Mouse (Mus musculus) layer of hippocampus, adult 9-11 months (tissue): ENCODE measurements around the gene Asl.

Experiments
- DNase-seq: peaks from one replicate; pipeline ENCODE4 v3.0.0; 2022

Asl gene

GRCm38 (mm10) chr5:130029142-130029897, at the start of gene Asl, which contains the start of gene Crcp:
Asl (minus strand) TSS chr5:130029247.
Crcp (plus strand) TSS chr5:130029290.
- peak; percentile 84 for DNase-seq

- no peak for DNase-seq
Measured at GRCm38 (mm10) chr5:130078834-130079156, 49.7 kb upstream of the Asl start.

GRCm38 (mm10) chr5:130078096-130078833, 49.2 kb upstream of the Asl start:
- no peak for DNase-seq

GRCm38 (mm10) chr5:130076396-130076795, 47.3 kb upstream of the Asl start:
- DNase-seq = no peak

DNA sequence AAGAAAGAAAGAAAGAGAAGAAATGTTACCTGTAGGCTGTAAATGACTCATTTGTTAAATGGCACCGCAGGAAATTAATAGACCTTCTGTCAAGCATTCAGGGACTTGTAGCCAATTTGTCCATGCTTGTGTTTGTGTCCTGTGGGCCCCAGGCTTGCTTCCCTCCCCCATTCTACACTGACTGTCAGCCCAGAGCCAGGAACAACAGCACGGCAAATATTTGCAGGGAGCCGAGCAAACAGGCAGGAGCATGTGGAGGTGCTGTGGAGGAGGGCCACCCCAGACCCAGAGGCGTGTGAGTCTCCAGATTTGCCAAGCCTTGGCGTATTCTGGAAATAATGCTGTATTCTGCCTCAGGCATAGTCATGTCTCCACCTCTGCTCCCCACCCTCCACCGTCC, 45.4 kb upstream of the Asl start:
- DNase-seq = no peak

DNA sequence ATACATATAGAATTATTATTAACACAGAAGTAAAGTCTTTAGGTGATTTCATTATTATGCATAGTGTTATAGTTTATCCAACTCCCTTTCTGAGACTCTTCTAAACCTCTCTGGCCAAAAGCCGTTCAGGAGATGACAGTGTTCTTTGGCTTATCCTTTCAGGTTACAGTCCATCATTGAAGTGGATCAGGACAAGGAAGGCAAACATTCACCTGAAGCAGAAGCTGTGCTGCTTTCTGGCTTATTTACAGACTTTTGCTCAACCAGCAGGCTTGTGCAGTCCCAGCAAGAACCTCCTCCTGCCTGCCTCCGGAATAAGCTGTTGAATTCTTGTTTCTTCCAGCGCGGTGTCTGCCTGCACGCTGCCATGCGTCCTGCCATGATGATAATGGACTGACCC, 44.0 kb upstream of the Asl start, which contains the start of gene Tpst1:
Gene Tpst1, plus strand, starts transcription at position 301 of the 400 bp plus-strand sequence.
- no peak for DNase-seq

DNA sequence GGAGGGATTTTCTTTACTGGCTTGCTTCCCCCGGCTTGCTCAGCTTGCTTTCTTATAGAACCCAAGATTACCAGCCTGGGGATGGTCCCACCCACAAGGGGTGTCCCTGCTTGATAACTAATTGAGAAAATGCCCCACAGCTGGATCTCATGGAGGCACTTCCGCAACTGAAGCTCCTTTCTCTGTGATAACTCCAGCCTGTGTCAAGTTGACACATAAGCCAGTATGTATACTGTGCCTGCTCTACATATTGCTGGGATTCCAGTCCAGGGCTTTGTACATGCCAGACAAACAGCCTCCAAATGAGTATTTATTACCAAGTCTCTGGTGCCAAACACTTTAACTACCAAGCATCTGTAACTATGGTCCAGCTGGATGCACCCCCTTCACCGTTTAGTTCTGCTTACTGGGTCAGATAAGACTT, 38.8 kb upstream of the Asl start:
- DNase-seq = no peak

GRCm38 (mm10) chr5:130065579-130065978, 36.5 kb upstream of the Asl start:
- DNase-seq = no peak

DNA sequence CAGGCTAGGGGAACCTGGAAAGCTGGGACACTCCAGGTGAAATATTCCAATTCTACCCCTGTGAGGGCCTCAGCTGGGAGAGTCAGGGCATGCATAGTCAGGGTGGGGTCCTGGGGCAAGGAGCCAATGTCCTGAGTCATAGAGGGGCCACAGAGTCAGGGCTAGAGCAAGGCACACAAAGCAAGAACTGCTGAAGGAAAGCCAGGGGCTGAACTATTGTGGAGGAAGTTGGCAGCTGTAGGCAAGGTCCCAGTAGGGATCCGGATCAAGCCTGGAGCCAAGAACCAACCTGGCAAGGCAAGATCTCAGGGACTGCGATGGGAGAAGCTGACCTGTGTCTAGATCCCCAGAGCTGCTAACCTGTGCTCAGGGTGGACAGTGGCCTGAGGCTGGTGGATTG, 34.7 kb upstream of the Asl start:
- no peak for DNase-seq

GRCm38 (mm10) chr5:130062096-130062495, 33.0 kb upstream of the Asl start:
- DNase-seq = no peak

GRCm38 (mm10) chr5:130060329-130060665, 31.2 kb upstream of the Asl start:
- DNase-seq = no peak

- DNase-seq = no peak
Measured at GRCm38 (mm10) chr5:130059413-130060328, 30.6 kb upstream of the Asl start.

DNA sequence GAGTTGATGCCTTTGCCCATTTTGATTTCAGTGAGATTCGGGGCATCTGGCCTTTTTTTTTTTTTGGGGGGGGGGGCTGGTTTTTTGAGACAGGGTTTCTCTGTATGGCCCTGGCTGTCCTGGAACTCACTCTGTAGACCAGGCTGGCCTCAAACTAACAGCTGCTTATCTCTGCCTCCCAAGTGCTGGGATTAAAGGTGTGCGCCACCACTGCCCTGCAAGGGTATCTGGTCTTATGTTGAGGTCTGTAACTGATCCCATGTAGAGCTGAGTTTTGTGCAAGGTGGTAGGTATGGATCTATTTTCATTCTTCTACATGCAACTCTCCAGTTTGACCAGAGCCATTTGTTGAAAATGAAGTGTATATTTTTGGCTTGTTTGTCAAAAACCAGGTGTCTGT, 27.3 kb upstream of the Asl start:
- no peak for DNase-seq

GRCm38 (mm10) chr5:130055688-130056087, 26.6 kb upstream of the Asl start:
- DNase-seq = no peak

DNA sequence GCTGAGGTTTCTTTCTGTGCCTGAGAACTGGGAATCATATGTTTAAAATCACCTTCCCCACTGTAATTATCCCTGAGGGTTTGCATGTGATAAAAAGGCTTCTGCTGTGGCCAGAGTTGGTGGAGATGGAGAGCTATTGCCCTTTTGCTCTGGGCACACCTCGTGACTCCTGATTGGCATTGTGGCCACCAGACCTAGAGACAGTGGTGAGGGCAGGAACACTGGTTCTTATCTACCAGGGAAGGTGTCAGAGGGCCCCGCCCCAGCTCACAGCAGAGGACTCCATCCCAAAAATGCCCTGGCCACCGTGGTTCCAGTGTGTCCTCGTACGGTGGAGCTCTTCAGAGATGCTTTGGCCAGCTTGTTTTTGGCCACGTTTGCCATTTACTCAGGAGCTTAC, 23.9 kb upstream of the Asl start:
- no peak for DNase-seq

GRCm38 (mm10) chr5:130052510-130052909, 23.5 kb upstream of the Asl start:
- no peak for DNase-seq

DNA sequence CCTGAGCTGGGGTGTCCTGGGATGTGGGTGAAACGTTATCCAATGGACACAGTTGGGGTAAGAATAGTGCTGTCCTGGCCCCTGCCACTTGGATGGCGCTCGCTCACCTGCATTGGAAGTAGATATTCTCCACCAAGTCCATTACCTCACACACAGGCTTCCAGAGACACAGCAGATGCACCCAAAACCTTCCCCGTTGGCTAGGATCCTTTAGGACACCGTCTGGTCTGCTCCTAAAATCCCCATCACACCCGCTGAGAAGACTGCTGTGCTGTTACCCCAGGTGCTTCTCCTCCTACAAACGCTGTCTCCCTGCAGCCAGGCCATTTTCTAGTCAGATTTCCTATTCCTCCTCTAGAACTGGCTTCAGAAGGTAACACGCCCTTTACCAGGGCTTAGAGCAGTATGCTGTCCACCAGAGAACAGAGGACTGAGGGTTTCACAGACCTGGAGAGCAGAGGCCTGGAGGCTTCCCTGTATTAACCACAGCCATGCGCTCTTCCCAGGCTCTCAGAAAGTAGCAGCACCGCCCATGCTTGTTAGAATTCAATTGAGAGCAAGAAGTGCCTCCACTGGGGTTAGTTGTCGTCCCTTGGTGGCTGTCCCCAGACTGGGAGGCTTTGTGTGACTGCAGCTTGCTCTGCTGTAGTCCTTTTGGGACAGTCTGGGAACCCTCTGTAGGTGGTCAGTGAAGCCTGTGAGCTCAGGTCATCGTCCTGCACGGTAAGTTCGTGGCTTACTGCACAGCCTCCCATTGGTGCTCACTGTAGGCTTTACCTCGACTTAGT, 22.2 kb upstream of the Asl start:
- DNase-seq = no peak

- DNase-seq = no peak
Measured at GRCm38 (mm10) chr5:130050416-130050815, 21.4 kb upstream of the Asl start.

- DNase-seq = no peak
Measured at GRCm38 (mm10) chr5:130048786-130049520, 19.9 kb upstream of the Asl start.

- DNase-seq = no peak
Measured at GRCm38 (mm10) chr5:130047013-130047412, 18.0 kb upstream of the Asl start.

DNA sequence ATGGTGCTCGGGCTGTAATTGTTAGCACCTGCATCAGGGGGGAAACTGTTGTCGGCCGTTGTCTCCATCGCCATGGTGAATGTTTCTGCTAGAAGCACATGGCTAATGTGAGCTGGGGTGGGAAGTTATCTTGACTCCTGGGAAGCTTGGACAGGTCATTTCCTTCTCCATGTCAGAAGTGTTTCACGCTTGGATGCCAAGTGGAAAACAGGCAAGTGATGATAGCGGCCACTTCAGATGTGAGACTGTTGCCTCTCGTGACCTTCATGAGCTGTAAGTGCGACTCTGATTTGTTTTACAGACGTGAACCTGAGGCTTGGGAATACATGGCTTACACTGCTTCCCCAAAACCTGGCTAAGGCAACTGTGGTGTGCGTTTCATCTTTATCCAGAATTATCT, 17.5 kb upstream of the Asl start:
- no peak for DNase-seq

DNA sequence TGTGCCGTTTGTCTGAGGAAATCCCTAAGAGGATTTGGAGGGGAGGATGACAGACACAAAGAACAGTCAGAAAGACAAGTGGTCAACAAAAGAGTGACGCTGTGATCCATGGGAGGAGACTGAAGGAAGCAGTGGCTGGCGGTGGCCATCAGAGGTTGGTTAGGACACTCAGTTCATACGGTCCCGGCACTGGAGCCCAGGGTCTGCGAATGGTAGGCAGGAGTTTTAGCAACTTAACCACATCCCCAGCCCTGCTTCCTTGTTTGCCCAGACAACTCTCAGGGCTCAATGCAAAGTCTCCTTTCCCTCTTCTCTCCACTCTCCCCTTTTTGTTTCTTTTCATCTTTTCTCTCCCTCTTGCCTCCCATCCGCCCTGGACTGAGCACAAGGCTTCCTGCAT, 17.1 kb upstream of the Asl start:
- DNase-seq = no peak
